Mouse (Mus musculus) limb, embryonic 11.5 days (tissue): ENCODE data around the gene Ncam2. TPM values are rescaled to one million over a fixed set of nuclear protein-coding genes. Genes with fewer than 3 reads are reported as not detected.

Source experiments
- ATAC-seq: fragments of 200-750 bp; cut with Nextera tagmentation; 2 replicates; pipeline ENCODE4 v1.8.0; 2017; ENCODE audit warnings: low read depth; ENCODE audit not compliant: insufficient number of reproducible peaks, low FRiP score, low TSS enrichment
- DNase-seq: peaks from one replicate; pipeline ENCODE4 v3.0.0-alpha.2; 2015; ENCODE audit warnings: low spot score
- H3K27ac ChIP-seq: fragments of 300-500 bp; sonication (generic); replicated peaks from 2 replicates; pipeline ENCODE4 v1.5.1; 2014; ENCODE audit warnings: low read depth, mild to moderate bottlenecking, low read length
- H3K27me3 ChIP-seq: fragments of 300-500 bp; sonication (generic); 2 replicates; pipeline ENCODE4 v1.6.1; 2014; ENCODE audit warnings: mild to moderate bottlenecking, low read length, mixed read lengths; ENCODE audit not compliant: control insufficient read depth, insufficient read depth
- H3K36me3 ChIP-seq: fragments of 300-500 bp; sonication (generic); 2 replicates; pipeline ENCODE4 v1.6.1; 2014; ENCODE audit warnings: mild to moderate bottlenecking, low read length, moderate library complexity, mixed read lengths; ENCODE audit not compliant: control insufficient read depth, insufficient read depth
- H3K4me1 ChIP-seq: fragments of 300-500 bp; sonication (generic); 2 replicates; pipeline ENCODE4 v1.6.1; 2014; ENCODE audit warnings: low read length, mixed read lengths; ENCODE audit not compliant: control insufficient read depth, insufficient read depth
- H3K4me2 ChIP-seq: fragments of 300-500 bp; sonication (generic); 2 replicates; pipeline ENCODE4 v1.6.1; 2014; ENCODE audit warnings: low read depth, mild to moderate bottlenecking, moderate library complexity; ENCODE audit not compliant: severe bottlenecking
- H3K4me3 ChIP-seq: fragments of 300-500 bp; sonication (generic); 2 replicates; pipeline ENCODE4 v1.5.1; 2014; ENCODE audit warnings: low read depth, low read length
- H3K9ac ChIP-seq: fragments of 300-500 bp; sonication (generic); 2 replicates; pipeline ENCODE4 v1.6.1; 2014; ENCODE audit warnings: mild to moderate bottlenecking, low read length
- H3K9me3 ChIP-seq: fragments of 300-500 bp; sonication (generic); 2 replicates; pipeline ENCODE4 v1.6.1; 2016; ENCODE audit warnings: low read length; ENCODE audit not compliant: control insufficient read depth
- WGBS: fragments of 180-500 bp; shearing (Covaris S2); extraction: QIAGEN DNeasy Blood & Tissue Kit; methylation state at CpG from one replicate; pipeline ENCODE4 v1.1.7; 2014; 5-methylcytosine and 5-hydroxymethylcytosine counted together
- polyA plus RNA-seq: library from polyadenylated mRNA; unstranded; fragments of >200 nt; fragmentation: Nextera tagmentation; extraction: Ambion mirVana; gene quantifications from 2 replicates; pipeline ENCODE4 v1.2.1, GENCODE M21; 2014

Gene Ncam2
- polyA plus RNA-seq, 1 experiment from 2014 or later, result 0.23 TPM

GRCm38 (mm10) chr16:81623776-81624175 lies 423.3 kb downstream of the Ncam2 start:
- Histone ChIP-seq H3K9ac (no peak overlapping the region), H3K4me3 (no peak overlapping the region), H3K4me2 (no peak overlapping the region), H3K27me3 (no peaks in the 10 kb centered on the region), H3K9me3 (no peaks in the 10 kb centered on the region), H3K4me1 (no peaks in the 10 kb centered on the region), H3K36me3 (no peaks in the 10 kb centered on the region), H3K27ac (no peak overlapping the region)
- 67% methylated on average over 4 of the region's 4 CpGs for WGBS
- no peak for DNase-seq
- no peak for ATAC-seq

GRCm38 (mm10) chr16:81650286-81650685 lies 449.8 kb downstream of the Ncam2 start:
- no peak for ATAC-seq

GRCm38 (mm10) chr16:81651550-81651949 lies 451.1 kb downstream of the Ncam2 start:
- Histone ChIP-seq H3K9me3 (no peaks in the 10 kb centered on the region), H3K4me2 (no peak overlapping the region), H3K36me3 (no peaks in the 10 kb centered on the region), H3K9ac (no peak overlapping the region), H3K4me3 (no peak overlapping the region), H3K4me1 (no peaks in the 10 kb centered on the region), H3K27ac (no peak overlapping the region), H3K27me3 (no peaks in the 10 kb centered on the region)
- no peak for ATAC-seq
- DNase-seq, result no peak
- WGBS, result 67% methylated on average over 1 of the region's 1 CpGs

More at GRCm38 (mm10) chr16:81650286-81650685, 449.8 kb downstream of the Ncam2 start:
- H3K9ac ChIP-seq, result no peak overlapping the region
- H3K27ac ChIP-seq, result no peak overlapping the region
- DNase-seq, result no peak
- H3K36me3 ChIP-seq, result no peaks in the 10 kb centered on the region
- H3K4me2 ChIP-seq, result no peak overlapping the region
- H3K4me3 ChIP-seq, result no peak overlapping the region
- H3K9me3 ChIP-seq, result no peaks in the 10 kb centered on the region
- H3K27me3 ChIP-seq, result no peaks in the 10 kb centered on the region
- H3K4me1 ChIP-seq, result no peaks in the 10 kb centered on the region
- 89% methylated on average over 3 of the region's 3 CpGs for WGBS

GRCm38 (mm10) chr16:81656550-81656949 lies 456.1 kb downstream of the Ncam2 start:
- WGBS, result 92% methylated on average over 2 of the region's 2 CpGs
- Histone ChIP-seq H3K36me3 (no peaks in the 10 kb centered on the region), H3K4me2 (no peak overlapping the region), H3K4me3 (no peak overlapping the region), H3K27me3 (no peaks in the 10 kb centered on the region), H3K9ac (no peak overlapping the region), H3K4me1 (no peaks in the 10 kb centered on the region), H3K9me3 (no peaks in the 10 kb centered on the region), H3K27ac (no peak overlapping the region)
- ATAC-seq, result no peak
- DNase-seq, result no peak

GRCm38 (mm10) chr16:81673866-81674265 lies 473.4 kb downstream of the Ncam2 start:
- no peak overlapping the region for H3K27ac ChIP-seq
- ATAC-seq (no peak), DNase-seq (no peak)
- H3K4me1 ChIP-seq, result no peaks in the 10 kb centered on the region
- H3K4me2 ChIP-seq, result no peak overlapping the region
- H3K9me3 ChIP-seq, result no peaks in the 10 kb centered on the region
- H3K36me3 ChIP-seq, result no peaks in the 10 kb centered on the region
- H3K4me3 ChIP-seq, result no peak overlapping the region
- no peaks in the 10 kb centered on the region for H3K27me3 ChIP-seq
- H3K9ac ChIP-seq, result no peak overlapping the region
- WGBS, result 65% methylated on average over 1 of the region's 1 CpGs

DNA sequence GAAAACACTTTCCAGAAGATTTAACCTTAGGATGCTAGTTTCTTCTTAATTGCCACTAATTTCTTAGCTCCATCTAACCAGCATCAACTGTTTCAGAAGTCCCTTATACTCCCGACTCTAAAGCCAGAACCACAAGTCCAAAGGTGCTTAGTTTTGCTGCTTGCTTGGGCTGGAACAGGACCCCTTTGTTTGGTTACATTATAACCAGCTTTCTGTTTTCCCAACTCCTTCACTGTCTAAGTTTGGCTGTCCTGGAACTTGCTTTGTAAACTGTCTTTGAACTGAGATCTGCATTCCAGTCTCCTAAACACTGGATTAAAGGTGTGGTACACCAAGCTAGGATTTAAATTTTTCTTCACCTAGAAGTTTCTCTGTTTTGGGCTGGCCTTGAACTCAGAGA lies 475.0 kb downstream of the Ncam2 start:
- Histone ChIP-seq H3K36me3 (no peaks in the 10 kb centered on the region), H3K27me3 (no peaks in the 10 kb centered on the region), H3K9me3 (no peaks in the 10 kb centered on the region), H3K27ac (no peak overlapping the region), H3K9ac (no peak overlapping the region), H3K4me3 (no peak overlapping the region), H3K4me1 (no peaks in the 10 kb centered on the region), H3K4me2 (no peak overlapping the region)
- 64% methylated on average over 1 of the region's 1 CpGs for WGBS
- DNase-seq (no peak), ATAC-seq (no peak)
